Mouse (Mus musculus) midbrain, embryonic 16.5 days (tissue): ENCODE measurements at regions not wholly inside any gene's neighbourhood (a gene's known extent, or its start where the extent isn't known, plus 50 kb on each side); places are given as distances from the start of the nearest gene placed in this dataset.
"Not testable (repeated sequence)": the region's sequence is repeated elsewhere in the genome, so short reads cannot be mapped to it uniquely, and the experiment has no call there.

ENCODE experiments used
- ATAC-seq: fragments of 200-750 bp; cut with Nextera tagmentation; 2 replicates; pipeline ENCODE4 v1.8.0; 2017; ENCODE audit warnings: moderate TSS enrichment
- H3K27ac ChIP-seq: fragments of 300-500 bp; sonication (generic); 2 replicates; pipeline ENCODE4 v1.5.1; 2014; ENCODE audit warnings: mild to moderate bottlenecking, low read length, mixed read lengths
- H3K27me3 ChIP-seq: fragments of 300-500 bp; sonication (generic); 2 replicates; pipeline ENCODE4 v1.6.1; 2014; ENCODE audit warnings: low read depth, low read length, mixed read lengths; ENCODE audit not compliant: control insufficient read depth, insufficient read depth
- H3K36me3 ChIP-seq: fragments of 300-500 bp; sonication (generic); 2 replicates; pipeline ENCODE4 v1.6.1; 2014; ENCODE audit warnings: mild to moderate bottlenecking, low read length, moderate library complexity, mixed read lengths; ENCODE audit not compliant: control insufficient read depth, insufficient read depth
- H3K4me1 ChIP-seq: fragments of 300-500 bp; sonication (generic); 2 replicates; pipeline ENCODE4 v1.6.1; 2014; ENCODE audit warnings: mild to moderate bottlenecking, low read length, mixed read lengths; ENCODE audit not compliant: control insufficient read depth, insufficient read depth
- H3K4me2 ChIP-seq: fragments of 300-500 bp; sonication (generic); 2 replicates; pipeline ENCODE4 v1.6.1; 2014; ENCODE audit warnings: mild to moderate bottlenecking, low read length, mixed read lengths
- H3K4me3 ChIP-seq: fragments of 300-500 bp; sonication (generic); 2 replicates; pipeline ENCODE4 v1.5.1; 2014; ENCODE audit warnings: low read depth, mild to moderate bottlenecking, low read length, moderate library complexity, mixed read lengths
- H3K9ac ChIP-seq: fragments of 300-500 bp; sonication (generic); 2 replicates; pipeline ENCODE4 v1.6.1; 2014; ENCODE audit warnings: low read depth, low read length, mixed read lengths
- H3K9me3 ChIP-seq: fragments of 300-500 bp; sonication (generic); replicated peaks from 2 replicates; pipeline ENCODE4 v1.6.1; 2014; ENCODE audit warnings: mild to moderate bottlenecking, low read length, mixed read lengths; ENCODE audit not compliant: control insufficient read depth, poor library complexity, severe bottlenecking
- WGBS: fragments of 180-500 bp; shearing (Covaris S2); extraction: QIAGEN DNeasy Blood & Tissue Kit; methylation state at CpG from one replicate; pipeline ENCODE4 v1.1.7; 2014; 5-methylcytosine and 5-hydroxymethylcytosine counted together

GRCm38 (mm10) chrX:77425728-77426102 lies 85.1 kb upstream of the Tbl1x start:
- H3K4me1 ChIP-seq, H3K9me3 ChIP-seq, H3K4me2 ChIP-seq, H3K27ac ChIP-seq, H3K36me3 ChIP-seq, H3K27me3 ChIP-seq, ATAC-seq, H3K4me3 ChIP-seq, H3K9ac ChIP-seq: not testable (repeated sequence)
- 75% methylated on average over 3 of the region's 3 CpGs for WGBS

GRCm38 (mm10) chrX:77426836-77427235 lies 84.0 kb upstream of the Tbl1x start:
- ATAC-seq: not testable (repeated sequence)
- 85% methylated on average over 6 of the region's 6 CpGs for WGBS

DNA sequence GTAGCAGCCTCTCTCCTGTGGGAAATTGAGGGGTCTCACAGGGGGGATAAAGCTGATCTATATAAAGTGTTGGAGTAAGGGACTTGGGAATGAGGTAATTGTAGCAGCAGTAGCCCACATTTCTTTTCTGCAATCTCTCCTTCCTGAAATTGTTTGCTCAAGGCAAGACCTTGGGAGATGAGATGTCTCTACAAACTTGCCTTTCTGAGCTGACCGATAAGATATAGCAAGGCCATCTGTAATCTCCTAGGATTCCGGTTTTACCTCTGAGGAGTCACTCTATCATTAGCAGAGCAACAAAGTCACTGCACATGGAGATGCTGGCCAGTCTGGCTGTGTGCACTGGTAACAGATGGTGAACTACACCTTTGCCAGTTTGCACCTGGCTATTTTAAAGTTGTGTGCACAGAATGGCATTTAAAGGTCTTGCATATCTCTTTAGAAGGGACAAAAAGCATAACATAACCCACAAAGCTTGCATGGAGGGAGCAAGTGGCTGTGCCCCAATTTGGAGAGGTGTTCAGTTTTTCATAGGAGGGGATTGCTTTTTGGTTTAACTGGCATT lies 78.7 kb upstream of the Tbl1x start:
- Histone ChIP-seq H3K4me2 (no peak overlapping the region), H3K4me3 (no peak overlapping the region)
- no peak for ATAC-seq

More at GRCm38 (mm10) chrX:77426836-77427235, 84.0 kb upstream of the Tbl1x start:
- H3K36me3 ChIP-seq, H3K27me3 ChIP-seq, H3K9ac ChIP-seq, H3K4me1 ChIP-seq, H3K27ac ChIP-seq, H3K4me2 ChIP-seq, H3K9me3 ChIP-seq, H3K4me3 ChIP-seq: not testable (repeated sequence)

GRCm38 (mm10) chrX:77432846-77433810 lies 77.7 kb upstream of the Tbl1x start:
- Histone ChIP-seq H3K4me2 (peak overlapping the region; percentile 41), H3K4me3 (peak overlapping the region; percentile 19), H3K4me1 (no peaks in the 10 kb centered on the region; the same call in 1 of the 2 replicates), H3K27ac (peak overlapping the region; percentile 74), H3K9ac (peak overlapping the region; percentile 4; the same call in 1 of the 2 replicates), H3K27me3 (no peaks in the 10 kb centered on the region), H3K36me3 (no peaks in the 10 kb centered on the region), H3K9me3 (no peaks in the 10 kb centered on the region)
- 18% methylated on average over 25 of the region's 29 CpGs for WGBS
- ATAC-seq: peak; percentile 97

More for the DNA sequence above, 78.7 kb upstream of the Tbl1x start:
- Histone ChIP-seq H3K36me3 (no peaks in the 10 kb centered on the region), H3K9ac (no peak overlapping the region), H3K27me3 (no peaks in the 10 kb centered on the region), H3K4me1 (no peaks in the 10 kb centered on the region; the same call in 1 of the 2 replicates), H3K9me3 (no peaks in the 10 kb centered on the region), H3K27ac (peak overlapping the region; percentile 70)
- WGBS: 64% methylated on average over 2 of the region's 2 CpGs

GRCm38 (mm10) chrX:77433811-77434192 lies 77.0 kb upstream of the Tbl1x start:
- ATAC-seq: no peak
- Histone ChIP-seq H3K27ac (peak overlapping the region; percentile 74), H3K4me2 (peak overlapping the region; percentile 41), H3K4me1 (no peaks in the 10 kb centered on the region; the same call in 1 of the 2 replicates), H3K9me3 (no peaks in the 10 kb centered on the region), H3K27me3 (no peaks in the 10 kb centered on the region), H3K36me3 (no peaks in the 10 kb centered on the region), H3K9ac (peak overlapping the region; percentile 4; the same call in 1 of the 2 replicates), H3K4me3 (peak overlapping the region; percentile 19)
- WGBS: 17% methylated on average over 3 of the region's 3 CpGs

DNA sequence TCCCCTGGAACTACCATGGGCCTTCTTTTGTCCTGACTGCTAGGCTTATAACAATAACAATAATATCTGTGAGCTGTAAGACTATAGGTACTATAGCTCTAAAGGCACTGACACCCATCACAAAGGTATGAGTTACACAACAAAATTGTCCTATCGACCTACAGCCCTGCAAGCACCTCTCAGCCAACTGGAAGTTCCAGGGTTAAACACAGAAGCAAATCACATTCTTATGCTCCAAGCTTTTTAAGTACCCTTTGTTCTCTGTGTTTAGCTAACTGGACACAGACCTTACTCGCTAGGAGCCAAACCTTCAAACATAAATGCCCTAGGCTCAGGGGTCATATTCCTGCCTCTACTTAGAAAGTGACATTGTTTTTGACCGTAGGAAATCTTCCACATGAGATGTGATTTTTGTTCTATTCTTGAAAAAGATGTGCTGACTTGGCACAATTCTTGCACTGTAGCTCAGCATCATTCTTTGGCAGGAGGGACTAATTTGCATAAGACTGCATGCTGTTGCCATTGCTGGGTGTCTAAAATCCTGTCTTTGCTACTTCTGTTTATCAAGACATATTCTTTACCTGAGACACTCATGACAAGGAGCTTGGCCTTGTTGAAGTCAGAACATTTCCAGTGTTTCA lies 66.8 kb upstream of the Tbl1x start:
- Histone ChIP-seq H3K4me2 (no peak overlapping the region), H3K4me3 (no peak overlapping the region), H3K9ac (no peak overlapping the region), H3K27me3 (no peaks in the 10 kb centered on the region), H3K27ac (peak overlapping the region; percentile 18; the same call in 1 of the 2 replicates), H3K9me3 (no peaks in the 10 kb centered on the region), H3K4me1 (no peaks in the 10 kb centered on the region), H3K36me3 (no peaks in the 10 kb centered on the region)
- no peak for ATAC-seq
- 25% methylated on average over 3 of the region's 3 CpGs for WGBS

- H3K9me3 ChIP-seq: no peaks in the 10 kb centered on the region
- no peaks in the 10 kb centered on the region for H3K27me3 ChIP-seq
- H3K4me3 ChIP-seq: no peak overlapping the region
- no peak overlapping the region for H3K27ac ChIP-seq
- WGBS: 84% methylated on average over 3 of the region's 3 CpGs
- no peak overlapping the region for H3K4me2 ChIP-seq
- no peak for ATAC-seq
- H3K36me3 ChIP-seq: no peaks in the 10 kb centered on the region
- H3K9ac ChIP-seq: no peak overlapping the region
- H3K4me1 ChIP-seq: no peaks in the 10 kb centered on the region
These were observed 64.1 kb upstream of the Tbl1x start for GRCm38 (mm10) chrX:77446755-77447154.

- no peak overlapping the region for H3K4me3 ChIP-seq
- no peak overlapping the region for H3K9ac ChIP-seq
- no peaks in the 10 kb centered on the region for H3K4me1 ChIP-seq
- no peak overlapping the region for H3K27ac ChIP-seq
- ATAC-seq: no peak
- no peaks in the 10 kb centered on the region for H3K27me3 ChIP-seq
- H3K9me3 ChIP-seq: no peaks in the 10 kb centered on the region
- no peaks in the 10 kb centered on the region for H3K36me3 ChIP-seq
- no peak overlapping the region for H3K4me2 ChIP-seq
- 31% methylated on average over 1 of the region's 1 CpGs for WGBS
These were observed 58.7 kb upstream of the Tbl1x start for GRCm38 (mm10) chrX:77451977-77452675.
